Mouse (Mus musculus) stomach, embryonic 14.5 days (tissue): ENCODE measurements around the gene Sec61g. TPM values are rescaled to one million over a fixed set of nuclear protein-coding genes. Genes with fewer than 3 reads are reported as not detected.
A peak's percentile ranks its signal among the peaks of the same experiment; 100 is the strongest.

Experiments
- ATAC-seq: fragments of 200-750 bp; cut with Nextera tagmentation; 2 replicates; pipeline ENCODE4 v1.8.0; 2017; ENCODE audit warnings: low read depth, moderate TSS enrichment; ENCODE audit not compliant: insufficient number of reproducible peaks, insufficient read depth, low FRiP score
- H3K27ac ChIP-seq: fragments of 300-500 bp; sonication (generic); 2 replicates; pipeline ENCODE4 v1.5.1; 2014; ENCODE audit warnings: mild to moderate bottlenecking, low read length, moderate library complexity, mixed read lengths
- H3K27me3 ChIP-seq: fragments of 300-500 bp; sonication (generic); 2 replicates; pipeline ENCODE4 v1.6.1; 2014; ENCODE audit warnings: low read length, control low read depth, mixed read lengths; ENCODE audit not compliant: control insufficient read depth, insufficient read depth
- H3K36me3 ChIP-seq: fragments of 300-500 bp; sonication (generic); 2 replicates; pipeline ENCODE4 v1.6.1; 2014; ENCODE audit warnings: mild to moderate bottlenecking, control low read depth, low read length, moderate library complexity, mixed read lengths; ENCODE audit not compliant: control insufficient read depth, insufficient read depth
- H3K4me1 ChIP-seq: fragments of 300-500 bp; sonication (generic); 2 replicates; pipeline ENCODE4 v1.6.1; 2014; ENCODE audit warnings: low read length, control low read depth, mixed read lengths; ENCODE audit not compliant: control insufficient read depth, insufficient read depth
- H3K4me2 ChIP-seq: fragments of 300-500 bp; sonication (generic); replicated peaks from 2 replicates; pipeline ENCODE4 v1.6.1; 2014; ENCODE audit warnings: low read depth, low read length, control low read depth
- H3K4me3 ChIP-seq: fragments of 300-500 bp; sonication (generic); 2 replicates; pipeline ENCODE4 v1.5.1; 2014; ENCODE audit warnings: low read depth, low read length, control low read depth
- H3K9ac ChIP-seq: fragments of 300-500 bp; sonication (generic); replicated peaks from 2 replicates; pipeline ENCODE4 v1.6.1; 2014; ENCODE audit warnings: low read depth, mild to moderate bottlenecking, control low read depth, low read length, moderate library complexity, mixed read lengths
- H3K9me3 ChIP-seq: fragments of 300-500 bp; sonication (generic); 2 replicates; pipeline ENCODE4 v1.6.1; 2016; ENCODE audit warnings: low read depth, low read length, control low read depth; ENCODE audit not compliant: control insufficient read depth
- WGBS: fragments of 180-500 bp; shearing (Covaris S2); extraction: QIAGEN DNeasy Blood & Tissue Kit; methylation state at CpG from one replicate; pipeline ENCODE4 v1.1.7; 2014; 5-methylcytosine and 5-hydroxymethylcytosine counted together
- polyA plus RNA-seq: library from polyadenylated mRNA; unstranded; fragments of >200 nt; fragmentation: Nextera tagmentation; extraction: Ambion mirVana; gene quantifications from 2 replicates; pipeline ENCODE4 v1.2.1, GENCODE M21; 2014

Sec61g gene
- 32.7 and 38.8 TPM in 2 replicates for polyA plus RNA-seq

- ATAC-seq: peak; percentile 99
- H3K4me1 ChIP-seq: peaks cover 6% of the 10 kb centered on the region; the same call in 1 of the 2 replicates
- peak within 1 kb of the TSS; percentile 93 for H3K9ac ChIP-seq
- H3K27ac ChIP-seq: peak within 1 kb of the TSS; percentile 95
- H3K4me2 ChIP-seq: peak within 1 kb of the TSS; percentile 82
- H3K9me3 ChIP-seq: no peaks in the 10 kb centered on the region
- peak within 1 kb of the TSS; percentile 88 for H3K4me3 ChIP-seq
- no peaks in the 10 kb centered on the region for H3K27me3 ChIP-seq
- under 1% methylated on average over 35 of the region's 35 CpGs for WGBS
- H3K36me3 ChIP-seq: peaks cover 19% of the 10 kb centered on the region
These were observed at the start of gene Sec61g for GRCm38 (mm10) chr11:16508052-16508654. Gene Sec61g, minus strand, starts transcription at chr11:16508484.

DNA sequence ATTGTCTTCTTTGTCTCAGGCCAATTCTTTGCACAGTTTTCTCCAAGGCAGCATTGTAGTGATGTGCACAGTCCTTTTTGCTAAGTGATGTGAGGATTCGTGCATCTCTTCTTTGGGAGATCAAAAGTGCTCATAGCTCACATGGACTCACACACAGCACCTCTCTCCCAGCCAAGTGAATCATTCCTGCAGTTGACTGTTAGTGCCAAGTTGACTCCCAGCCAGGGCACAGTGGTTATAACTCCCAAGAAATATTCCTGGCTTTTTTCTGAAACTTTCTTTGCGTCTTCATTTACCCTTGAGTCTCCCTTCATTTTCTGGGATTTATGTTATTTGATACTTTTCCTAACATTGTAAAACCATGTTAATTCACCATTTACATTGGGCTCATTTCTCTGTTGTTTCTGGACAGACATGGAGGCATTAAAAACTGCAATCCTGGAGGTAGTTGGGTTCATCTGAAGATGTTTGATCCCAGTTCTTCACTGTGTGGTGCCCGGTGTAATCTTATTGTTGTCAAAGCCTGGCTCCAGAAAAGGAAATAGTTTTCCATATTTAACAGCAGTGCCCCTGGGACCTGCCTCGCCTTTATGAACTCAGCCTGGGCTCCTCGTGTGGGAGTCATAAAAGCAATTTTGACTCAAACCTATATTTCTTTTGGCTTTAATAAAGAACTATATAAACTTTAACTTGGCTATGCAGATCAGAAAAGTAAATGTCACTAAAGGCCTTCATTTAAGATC lies 38.3 kb upstream of the Sec61g start:
- no peaks in the 10 kb centered on the region for H3K4me1 ChIP-seq
- H3K4me2 ChIP-seq: no peak overlapping the region
- ATAC-seq: no peak
- H3K27ac ChIP-seq: no peak overlapping the region
- no peaks in the 10 kb centered on the region for H3K27me3 ChIP-seq
- H3K4me3 ChIP-seq: no peak overlapping the region
- no peak overlapping the region for H3K9ac ChIP-seq
- H3K36me3 ChIP-seq: no peaks in the 10 kb centered on the region
- 50% methylated on average over 5 of the region's 5 CpGs for WGBS
- H3K9me3 ChIP-seq: no peaks in the 10 kb centered on the region

DNA sequence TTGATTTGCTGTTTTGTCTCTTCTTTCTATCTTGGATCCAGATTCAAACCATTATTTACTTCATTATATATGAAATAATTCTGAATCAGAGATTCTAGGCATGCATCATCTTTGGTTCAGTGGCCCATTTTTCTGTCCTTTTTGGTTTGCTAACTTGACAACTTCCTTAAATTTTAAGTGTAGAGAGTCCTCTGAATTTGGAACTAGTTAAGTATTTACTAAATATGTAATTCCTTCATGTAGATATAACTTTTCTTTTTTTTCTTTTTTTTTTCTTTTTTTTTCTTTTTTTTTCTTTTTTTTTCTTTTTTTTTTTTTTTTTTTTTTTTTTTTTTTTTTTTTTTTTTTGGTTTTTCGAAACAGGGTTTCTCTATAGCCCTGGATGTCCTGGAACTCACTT lies 29.1 kb upstream of the Sec61g start:
- no peak for ATAC-seq
- Histone ChIP-seq H3K4me3 (no peak overlapping the region), H3K4me1 (no peaks in the 10 kb centered on the region), H3K9ac (no peak overlapping the region), H3K27me3 (no peaks in the 10 kb centered on the region), H3K27ac (no peak overlapping the region), H3K4me2 (no peak overlapping the region), H3K36me3 (no peaks in the 10 kb centered on the region), H3K9me3 (no peaks in the 10 kb centered on the region)
- WGBS: 86% methylated on average over 1 of the region's 1 CpGs

GRCm38 (mm10) chr11:16534582-16535553 lies 26.6 kb upstream of the Sec61g start:
- no peak overlapping the region for H3K27ac ChIP-seq
- 71% methylated on average over 5 of the region's 5 CpGs for WGBS
- H3K9ac ChIP-seq: no peak overlapping the region
- no peak overlapping the region for H3K4me2 ChIP-seq
- no peaks in the 10 kb centered on the region for H3K27me3 ChIP-seq
- H3K36me3 ChIP-seq: no peaks in the 10 kb centered on the region
- no peak overlapping the region for H3K4me3 ChIP-seq
- no peak for ATAC-seq
- H3K9me3 ChIP-seq: no peaks in the 10 kb centered on the region
- no peaks in the 10 kb centered on the region for H3K4me1 ChIP-seq

DNA sequence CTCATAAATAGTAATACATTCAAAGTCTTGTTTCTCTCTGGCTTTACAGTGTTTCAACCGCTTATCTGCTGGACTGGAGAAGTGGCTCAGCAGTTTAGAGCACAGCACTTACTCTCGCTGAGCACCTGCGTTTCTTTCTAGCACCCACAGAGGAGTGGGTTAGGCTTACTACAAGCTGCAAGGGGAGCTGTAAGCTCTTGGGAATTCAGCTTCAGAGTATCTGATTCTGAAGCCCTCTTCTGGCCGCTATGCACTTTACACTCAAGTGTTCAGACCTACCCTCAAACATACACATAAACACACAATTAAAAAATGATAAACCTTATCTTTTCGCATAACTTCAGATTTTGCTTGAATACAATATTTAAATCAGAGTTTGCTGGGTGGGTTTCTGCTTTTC lies 24.6 kb upstream of the Sec61g start:
- H3K9me3 ChIP-seq: no peaks in the 10 kb centered on the region
- no peak overlapping the region for H3K27ac ChIP-seq
- H3K36me3 ChIP-seq: no peaks in the 10 kb centered on the region
- H3K4me1 ChIP-seq: no peaks in the 10 kb centered on the region
- no peak overlapping the region for H3K9ac ChIP-seq
- peak; percentile 56; the same call in 1 of the 2 replicates for ATAC-seq
- WGBS: 25% methylated on average over 5 of the region's 5 CpGs
- H3K4me2 ChIP-seq: no peak overlapping the region
- H3K4me3 ChIP-seq: no peak overlapping the region
- no peaks in the 10 kb centered on the region for H3K27me3 ChIP-seq

GRCm38 (mm10) chr11:16528909-16529308 lies 20.6 kb upstream of the Sec61g start:
- Histone ChIP-seq H3K27ac (no peak overlapping the region), H3K9me3 (no peaks in the 10 kb centered on the region), H3K4me1 (no peaks in the 10 kb centered on the region), H3K27me3 (no peaks in the 10 kb centered on the region), H3K4me3 (no peak overlapping the region), H3K9ac (no peak overlapping the region), H3K36me3 (no peaks in the 10 kb centered on the region), H3K4me2 (no peak overlapping the region)
- ATAC-seq: no peak

GRCm38 (mm10) chr11:16528391-16528790 lies 20.1 kb upstream of the Sec61g start:
- no peak overlapping the region for H3K27ac ChIP-seq
- H3K36me3 ChIP-seq: no peaks in the 10 kb centered on the region
- no peaks in the 10 kb centered on the region for H3K4me1 ChIP-seq
- no peaks in the 10 kb centered on the region for H3K27me3 ChIP-seq
- no peak overlapping the region for H3K4me3 ChIP-seq
- H3K9ac ChIP-seq: no peak overlapping the region
- no peak for ATAC-seq
- H3K9me3 ChIP-seq: no peaks in the 10 kb centered on the region
- 89% methylated on average over 5 of the region's 5 CpGs for WGBS
- H3K4me2 ChIP-seq: no peak overlapping the region

DNA sequence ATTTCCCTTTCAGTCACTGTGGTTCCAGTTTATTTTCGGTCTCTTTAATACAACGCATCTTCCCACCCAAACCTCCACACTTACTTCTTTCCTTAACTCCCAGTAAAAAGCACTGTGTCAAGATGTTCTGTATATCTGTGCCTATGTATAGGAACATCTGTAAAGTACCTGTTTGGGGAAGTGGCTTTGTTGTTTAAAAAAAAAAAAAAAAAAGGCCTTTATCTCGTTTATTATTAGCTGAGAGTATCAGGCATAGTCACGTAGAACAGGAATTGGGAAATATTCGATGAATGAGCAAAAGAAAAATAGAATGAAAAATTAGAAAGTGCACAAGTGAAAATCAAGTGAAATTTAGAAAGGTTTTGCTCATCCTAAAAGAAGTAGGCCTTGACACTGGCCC lies 19.5 kb upstream of the Sec61g start:
- Histone ChIP-seq H3K4me2 (no peak overlapping the region), H3K27ac (no peak overlapping the region), H3K36me3 (no peaks in the 10 kb centered on the region), H3K4me1 (no peaks in the 10 kb centered on the region), H3K27me3 (no peaks in the 10 kb centered on the region), H3K9ac (no peak overlapping the region), H3K4me3 (no peak overlapping the region), H3K9me3 (no peaks in the 10 kb centered on the region)
- ATAC-seq: no peak
- WGBS: 93% methylated on average over 5 of the region's 5 CpGs
